Mouse (Mus musculus) olfactory bulb, adult 2 months (tissue): ENCODE measurements around the gene Ddb1. TPM values are rescaled to one million over a fixed set of nuclear protein-coding genes. Genes with fewer than 3 reads are reported as not detected.

Experiments
- H3K27ac ChIP-seq: fragments of 200-500 bp; 2 replicates; pipeline ENCODE4 v1.5.1; 2012; ENCODE audit warnings: low read depth, low read length; ENCODE audit not compliant: insufficient read depth
- H3K4me1 ChIP-seq: fragments of 200-500 bp; 2 replicates; pipeline ENCODE4 v1.6.1; 2012; ENCODE audit warnings: low read length; ENCODE audit not compliant: control insufficient read depth, insufficient read depth
- H3K4me3 ChIP-seq: fragments of 200-500 bp; 2 replicates; pipeline ENCODE4 v1.5.1; 2012; ENCODE audit warnings: mild to moderate bottlenecking, low read depth, low read length, moderate library complexity; ENCODE audit not compliant: insufficient read depth
- CTCF ChIP-seq: fragments of 200-500 bp; IDR thresholded peaks from 2 replicates; pipeline ENCODE4 v1.5.1; 2012; ENCODE audit warnings: low read depth, mild to moderate bottlenecking, low read length, moderate library complexity; ENCODE audit not compliant: insufficient read depth
- POLR2A ChIP-seq: fragments of 200-500 bp; IDR thresholded peaks from 2 replicates; pipeline ENCODE4 v1.6.1; 2012; ENCODE audit warnings: mild to moderate bottlenecking, low read depth, low read length, moderate library complexity; ENCODE audit not compliant: insufficient read depth
- WGBS: fragments of 180-500 bp; shearing (Covaris S2); methylation state at CpG from one replicate; pipeline ENCODE4 v1.1.7; 2018; 5-methylcytosine and 5-hydroxymethylcytosine counted together
- polyA plus RNA-seq: library from polyadenylated mRNA; stranded (reverse); fragments of >200 nt; gene quantifications from 2 replicates; pipeline ENCODE4 v1.2.4, GENCODE M21; 2012; ENCODE audit warnings: low replicate concordance; ENCODE audit not compliant: missing spikeins, insufficient read depth, insufficient read length

Gene Ddb1
- polyA plus RNA-seq, 1 experiment = not detected

- H3K27ac ChIP-seq = no peak overlapping the region
- 69% methylated on average over 5 of the region's 5 CpGs for WGBS
- H3K4me1 ChIP-seq = no peaks in the 10 kb centered on the region
- no peak overlapping the region for H3K4me3 ChIP-seq
- TF ChIP-seq POLR2A (no peak), CTCF (no peak)
Measured at GRCm38 (mm10) chr19:10589127-10589857, 15.8 kb upstream of the Ddb1 start.

- no peak for TF ChIP-seq POLR2A
- TF ChIP-seq CTCF = no peak
- Histone ChIP-seq H3K4me3 (no peak overlapping the region), H3K4me1 (no peaks in the 10 kb centered on the region), H3K27ac (no peak overlapping the region)
- WGBS = 62% methylated on average over 3 of the region's 3 CpGs
Measured at GRCm38 (mm10) chr19:10590301-10590700, 14.8 kb upstream of the Ddb1 start.

- WGBS = 89% methylated on average over 6 of the region's 6 CpGs
- H3K4me3 ChIP-seq = no peak overlapping the region
- H3K4me1 ChIP-seq = no peaks in the 10 kb centered on the region
- H3K27ac ChIP-seq = no peak overlapping the region
- no peak for TF ChIP-seq POLR2A
- TF ChIP-seq CTCF = no peak
Measured at GRCm38 (mm10) chr19:10591659-10592377, 13.3 kb upstream of the Ddb1 start.

GRCm38 (mm10) chr19:10598188-10598587 lies 6.9 kb upstream of the Ddb1 start:
- TF ChIP-seq POLR2A (no peak), CTCF (no peak)
- no peak overlapping the region for H3K4me3 ChIP-seq
- peaks cover 3% of the 10 kb centered on the region; the same call in 1 of the 2 replicates for H3K4me1 ChIP-seq

GRCm38 (mm10) chr19:10599648-10600047 lies 5.5 kb upstream of the Ddb1 start:
- H3K27ac ChIP-seq = no peak overlapping the region
- 98% methylated on average over 2 of the region's 2 CpGs for WGBS
- H3K4me3 ChIP-seq = no peak overlapping the region
- peaks cover 6% of the 10 kb centered on the region for H3K4me1 ChIP-seq
- TF ChIP-seq CTCF = no peak
- TF ChIP-seq POLR2A = no peak

More at GRCm38 (mm10) chr19:10598188-10598587, 6.9 kb upstream of the Ddb1 start:
- 32% methylated on average over 3 of the region's 3 CpGs for WGBS
- H3K27ac ChIP-seq = no peak overlapping the region

- TF ChIP-seq CTCF (no peak), POLR2A (no peak)
- H3K4me3 ChIP-seq = peak overlapping the region; percentile 33
- WGBS = 10% methylated on average over 6 of the region's 6 CpGs
- H3K4me1 ChIP-seq = peaks cover 10% of the 10 kb centered on the region
- H3K27ac ChIP-seq = peak overlapping the region; percentile 61
Measured at GRCm38 (mm10) chr19:10602247-10602769, 2.8 kb upstream of the Ddb1 start.

GRCm38 (mm10) chr19:10602787-10603186 lies 2.3 kb upstream of the Ddb1 start:
- peak; percentile 77; the same call in 1 of the 2 replicates for TF ChIP-seq CTCF
- no peak for TF ChIP-seq POLR2A
- peak overlapping the region; percentile 33 for H3K4me3 ChIP-seq
- H3K27ac ChIP-seq = peak overlapping the region; percentile 61
- 2% methylated on average over 9 of the region's 9 CpGs for WGBS
- H3K4me1 ChIP-seq = peaks cover 10% of the 10 kb centered on the region

GRCm38 (mm10) chr19:10603660-10604523 lies 1.2 kb upstream of the Ddb1 start:
- WGBS = 84% methylated on average over 18 of the region's 18 CpGs
- H3K4me3 ChIP-seq = no peak overlapping the region
- H3K27ac ChIP-seq = no peak overlapping the region
- no peak for TF ChIP-seq CTCF
- no peak for TF ChIP-seq POLR2A
- H3K4me1 ChIP-seq = peaks cover 10% of the 10 kb centered on the region

- no peak for TF ChIP-seq POLR2A
- no peak for TF ChIP-seq CTCF
Measured at GRCm38 (mm10) chr19:10604534-10604933, 593 bp upstream of the Ddb1 start.

More at GRCm38 (mm10) chr19:10604534-10604933, 593 bp upstream of the Ddb1 start:
- 52% methylated on average over 3 of the region's 3 CpGs for WGBS
- Histone ChIP-seq H3K27ac (no peak overlapping the region), H3K4me1 (peaks cover 10% of the 10 kb centered on the region), H3K4me3 (peak overlapping the region; percentile 90)
